Mouse (Mus musculus): ENCODE results near the gene Adamtsl4. TPM values are rescaled to one million over a fixed set of nuclear protein-coding genes. Genes with fewer than 3 reads are reported as not detected.
"Not testable (repeated sequence)": the region's sequence is repeated elsewhere in the genome, so short reads cannot be mapped to it uniquely, and the experiment has no call there.

The Adamtsl4 gene
- total RNA-seq, 2 experiments from 2014 or later, result 32.2 to 37.4 TPM

GRCm38 (mm10) chr3:95701877-95702540, 14.3 kb upstream of the Adamtsl4 start:
- peak; percentile 90 for DNase-seq
- intact Hi-C loops (cut with DNase I), result no loop called here

DNA sequence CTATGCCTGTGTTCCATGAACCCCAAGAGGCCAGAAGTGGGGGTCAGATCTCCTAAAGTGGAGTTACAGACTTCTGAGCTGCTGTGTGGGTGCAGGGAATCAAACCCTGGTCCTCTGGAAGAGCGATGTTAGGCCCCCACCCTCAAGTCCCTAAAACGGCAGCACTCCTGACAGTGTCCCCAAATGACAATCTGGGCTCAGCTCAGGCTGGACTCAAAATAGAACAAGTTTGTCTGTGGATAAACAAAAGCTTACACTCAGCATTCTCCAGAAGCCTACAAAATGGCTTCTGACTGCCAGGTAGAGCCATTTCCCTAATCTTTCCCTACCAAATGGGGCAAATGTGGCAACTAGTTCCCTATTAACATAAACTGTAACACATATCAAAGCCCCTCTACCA, 13.4 kb upstream of the Adamtsl4 start:
- no peak for DNase-seq
- intact Hi-C loops (cut with DNase I), result no loop called here

DNA sequence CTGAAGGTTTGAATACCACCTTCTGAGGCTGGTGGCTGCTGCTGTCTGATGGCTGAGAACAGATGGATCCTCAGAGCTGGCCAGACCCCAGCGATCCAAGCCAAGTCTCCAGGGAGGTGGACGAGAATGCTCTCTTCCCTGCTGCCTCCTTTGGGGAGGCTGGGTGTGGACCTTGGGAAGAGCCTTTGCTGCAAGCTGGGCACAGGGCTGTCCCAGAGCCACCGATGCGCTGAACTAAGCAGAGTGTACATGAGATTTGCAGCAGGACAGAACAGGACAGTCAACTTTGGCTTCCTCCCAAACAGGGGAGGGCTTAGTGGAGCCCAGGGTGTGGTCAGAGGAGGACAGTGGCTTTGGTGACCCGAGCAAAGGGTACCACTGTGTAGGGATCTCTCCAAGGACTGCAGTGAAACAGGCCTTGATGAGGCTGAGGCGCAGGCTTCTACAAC, 12.5 kb upstream of the Adamtsl4 start:
- DNase-seq, result peak in 1 of 2 experiments; percentile 49
- intact Hi-C loops (cut with DNase I), result no loop called here

DNA sequence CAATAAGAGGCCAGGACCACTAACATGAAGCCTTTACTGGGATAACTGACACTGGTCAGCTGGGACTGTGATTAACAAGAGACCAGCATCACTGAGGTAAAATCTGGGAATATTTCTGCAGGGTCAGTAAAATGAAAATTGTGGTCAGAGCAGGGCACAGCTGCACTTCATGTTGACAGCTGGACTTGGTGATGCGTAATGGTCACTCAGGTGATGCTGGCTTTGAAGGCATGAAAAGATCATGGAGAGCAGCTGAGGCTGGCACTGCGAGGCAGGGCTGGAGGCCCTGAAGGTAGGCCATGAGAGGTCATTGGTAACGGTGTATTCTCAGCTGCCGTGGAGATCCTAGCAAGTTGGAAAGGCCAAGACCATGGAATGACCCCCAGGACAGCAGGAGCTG, 10.6 kb upstream of the Adamtsl4 start:
- no peak for DNase-seq
- intact Hi-C loops (cut with DNase I), result no loop called here

GRCm38 (mm10) chr3:95696360-95696759, 8.6 kb upstream of the Adamtsl4 start:
- no peak for DNase-seq
- intact Hi-C loops (cut with DNase I), result no loop called here

DNA sequence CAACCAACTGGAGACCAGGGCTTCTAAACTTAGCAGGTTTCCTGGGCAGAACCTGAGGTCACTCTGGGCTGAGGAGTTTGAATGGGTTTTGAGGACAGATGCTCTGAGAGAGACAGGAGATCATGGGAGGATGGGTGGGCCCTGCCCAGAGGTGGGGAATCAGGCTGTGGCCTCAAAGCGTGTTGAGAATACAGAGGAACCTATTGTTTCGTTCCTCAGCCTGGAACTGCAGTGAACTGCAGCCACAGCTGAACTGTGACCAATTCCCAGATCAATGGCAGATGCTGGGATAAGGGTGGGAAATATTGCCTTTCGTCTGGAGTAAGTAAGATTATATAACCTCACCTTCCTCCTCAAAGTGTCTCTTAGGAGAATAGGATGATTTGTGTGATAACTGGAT, 8.1 kb upstream of the Adamtsl4 start:
- intact Hi-C loops (cut with DNase I), result no loop called here
- DNase-seq, result no peak

DNA sequence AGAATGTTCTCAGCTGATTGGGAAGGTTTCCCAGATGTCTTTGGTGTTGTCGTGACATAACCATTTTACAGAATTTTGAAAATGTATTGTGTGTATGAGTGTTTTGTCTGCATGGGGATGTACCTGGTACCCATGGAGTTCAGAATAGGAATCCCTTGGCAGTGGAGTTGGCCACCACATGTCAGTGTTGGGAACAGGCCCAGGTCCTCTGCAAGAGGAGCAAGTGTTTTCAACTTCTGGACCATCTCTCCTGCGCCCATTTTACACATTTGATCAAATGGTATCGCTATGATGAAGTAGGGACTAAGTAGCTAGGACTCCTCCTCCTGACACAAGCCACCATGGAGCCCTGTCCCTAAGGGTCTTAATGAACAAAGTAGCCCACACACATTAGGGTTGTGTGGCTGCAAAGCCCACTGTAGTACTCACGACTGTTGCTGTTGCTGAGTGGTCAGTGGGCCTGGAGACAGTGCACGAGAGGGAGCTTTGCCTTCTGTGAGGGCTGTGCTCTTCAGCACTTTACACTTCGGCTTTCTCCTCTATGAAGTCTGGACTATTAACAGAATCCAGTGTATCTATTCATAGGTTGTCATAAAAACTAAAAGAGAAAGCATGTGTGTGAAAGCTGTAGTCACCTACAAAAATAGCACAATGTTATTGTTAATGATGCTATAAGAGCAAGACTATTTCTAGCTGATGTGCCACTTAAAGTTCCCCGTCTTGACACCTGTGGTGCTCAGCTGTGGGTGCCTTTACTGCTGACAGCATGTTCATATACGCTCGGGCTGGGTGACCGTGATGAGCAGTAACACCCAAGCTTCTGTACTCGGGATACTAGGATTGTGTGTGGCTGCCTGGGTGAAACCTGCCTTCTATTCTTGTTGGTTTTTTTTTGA, 7.3 kb upstream of the Adamtsl4 start:
- intact Hi-C loops (cut with DNase I), result no loop called here

DNA sequence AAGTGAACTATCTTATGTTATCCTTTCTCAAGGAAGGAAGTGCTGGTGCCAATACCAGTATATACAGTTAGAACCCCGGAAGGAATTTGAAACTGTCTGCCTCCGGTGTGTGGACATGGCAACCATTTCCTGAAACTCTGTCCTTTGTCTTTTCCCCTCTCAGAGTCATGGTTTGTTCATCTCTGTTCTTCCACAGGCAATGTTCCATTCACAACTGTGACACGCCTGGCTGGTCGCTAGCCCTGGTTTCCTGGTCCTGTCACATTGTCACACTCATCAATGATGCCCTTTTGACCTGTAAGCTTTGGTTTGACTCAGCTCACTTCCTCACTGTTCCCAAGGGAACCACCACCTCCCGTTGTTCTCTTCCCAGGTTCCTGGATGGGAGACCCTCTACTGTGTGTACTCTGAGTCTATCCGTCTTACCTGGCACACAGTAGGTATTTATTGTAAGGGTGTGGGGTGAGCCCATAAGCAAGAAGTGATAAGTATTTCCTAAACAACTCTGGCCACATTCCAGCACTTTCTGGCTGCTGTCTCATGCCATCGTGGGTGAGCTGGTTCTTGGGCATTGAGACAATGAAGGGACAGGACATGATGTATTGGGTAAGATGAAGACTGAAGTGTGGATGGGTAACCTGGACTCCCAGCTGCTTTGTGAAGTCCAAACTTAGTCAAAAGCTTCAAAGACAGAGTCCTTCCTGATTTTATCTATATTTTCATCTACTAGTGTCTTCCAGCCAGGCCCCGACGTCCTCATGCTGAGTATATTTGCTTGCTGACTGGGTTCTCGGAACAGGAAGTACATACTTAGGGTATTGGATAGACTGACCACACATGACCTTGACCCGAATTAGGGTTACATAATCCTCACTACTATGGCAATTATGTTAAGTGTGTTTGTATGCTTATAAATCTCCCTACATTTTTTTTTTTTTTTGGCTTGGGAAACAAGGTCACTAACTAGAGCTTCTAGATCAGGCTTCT, 6.4 kb upstream of the Adamtsl4 start:
- DNase-seq, result no peak
- intact Hi-C loops (cut with DNase I), result no loop called here

More for the DNA sequence above, 7.3 kb upstream of the Adamtsl4 start:
- DNase-seq, result peak in 1 of 2 experiments; percentile 64

GRCm38 (mm10) chr3:95692677-95693076, 5.0 kb upstream of the Adamtsl4 start:
- intact Hi-C loops (cut with DNase I), result no loop called here
- peak; percentile 64 to 70 for DNase-seq

GRCm38 (mm10) chr3:95690552-95690951, 2.8 kb upstream of the Adamtsl4 start:
- DNase-seq; intact Hi-C loops (cut with DNase I): not testable (repeated sequence)

GRCm38 (mm10) chr3:95689940-95690339, 2.2 kb upstream of the Adamtsl4 start:
- intact Hi-C loops (cut with DNase I), result loop anchor here (5.0 kb wide), 2 partner anchors 42 to 127 kb away; partner anchors contain the start of gene Rprd2
- no peak for DNase-seq

GRCm38 (mm10) chr3:95689171-95689915, 1.6 kb upstream of the Adamtsl4 start:
- intact Hi-C loops (cut with DNase I), result loop anchor here (5.0 kb wide), 2 partner anchors 43 to 128 kb away; partner anchors contain the start of gene Rprd2
- peak; percentile 69 to 71 for DNase-seq

DNA sequence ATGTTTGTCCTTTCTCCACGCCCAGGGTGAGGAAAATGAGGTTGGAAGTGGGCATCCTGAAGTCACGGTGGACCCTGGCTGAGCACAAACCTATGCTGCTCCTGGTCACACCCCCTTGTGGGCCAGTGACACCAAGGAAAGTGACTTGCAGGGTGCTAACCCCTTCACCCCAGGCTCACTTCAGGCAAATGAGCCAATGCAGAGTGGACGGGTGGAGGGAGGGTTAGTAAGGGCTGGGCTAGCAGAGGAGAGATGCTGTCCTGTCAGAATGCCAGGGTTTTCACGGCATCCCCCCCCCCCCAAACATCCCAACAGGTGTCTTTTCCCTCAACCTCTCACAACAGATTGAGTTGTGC, 571 bp downstream of the Adamtsl4 start:
- intact Hi-C loops (cut with DNase I), result loop anchor here (5.0 kb wide), 2 partner anchors 45 to 130 kb away; partner anchors contain the start of gene Rprd2
- DNase-seq, result peak in 1 of 2 experiments; percentile 40

GRCm38 (mm10) chr3:95686492-95687167, 1.1 kb downstream of the Adamtsl4 start:
- peak in 1 of 2 experiments; percentile 46 for DNase-seq
- intact Hi-C loops (cut with DNase I), result loop anchor here (5.0 kb wide), 2 partner anchors 46 to 131 kb away; partner anchors contain the start of gene Rprd2

DNA sequence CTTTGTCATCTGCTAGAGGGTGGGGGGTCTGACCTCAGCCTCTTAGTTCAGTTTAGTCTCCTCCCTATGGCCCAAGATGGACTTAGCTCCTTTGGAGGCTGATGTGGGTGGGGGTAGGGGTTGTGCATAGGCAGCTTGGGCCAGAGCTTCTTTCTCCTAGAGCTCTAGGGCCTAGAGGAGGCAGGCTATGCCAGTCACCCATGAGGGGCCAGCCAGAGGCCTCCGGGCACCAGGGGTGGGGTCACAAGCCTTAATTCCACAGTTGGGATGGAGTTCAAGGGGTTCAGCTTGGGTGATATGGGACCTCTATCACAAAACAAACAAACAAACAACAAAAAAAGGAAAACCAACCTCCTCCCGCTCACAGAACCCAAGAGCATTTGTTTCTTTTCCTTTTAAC, 2.0 kb downstream of the Adamtsl4 start:
- intact Hi-C loops (cut with DNase I), result loop anchor here (5.0 kb wide), 2 partner anchors 47 to 132 kb away; partner anchors contain the start of gene Rprd2

DNA sequence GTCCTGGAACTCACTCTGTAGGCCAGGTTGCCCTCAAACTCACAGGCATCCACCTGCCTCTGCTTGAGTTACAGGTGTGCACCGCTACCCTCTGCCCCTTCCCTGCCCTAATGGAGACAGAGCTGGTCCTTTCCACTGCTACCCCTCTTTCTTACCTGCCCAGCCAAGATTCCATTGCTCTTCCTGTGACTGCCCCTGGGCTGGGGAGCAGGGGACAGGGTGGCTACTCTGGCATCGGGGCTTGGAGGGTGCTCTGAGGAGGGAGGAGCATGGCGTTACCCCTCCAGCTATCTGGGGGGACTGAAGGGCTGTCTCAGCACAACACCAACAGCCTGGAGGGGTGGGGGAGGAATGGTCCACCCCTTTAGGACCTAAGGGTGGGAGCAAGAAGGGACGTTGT, 2.4 kb downstream of the Adamtsl4 start:
- no peak for DNase-seq
- intact Hi-C loops (cut with DNase I), result loop anchor here (5.0 kb wide), 2 partner anchors 47 to 132 kb away; partner anchors contain the start of gene Rprd2

More for the DNA sequence above, 2.0 kb downstream of the Adamtsl4 start:
- DNase-seq, result no peak

DNA sequence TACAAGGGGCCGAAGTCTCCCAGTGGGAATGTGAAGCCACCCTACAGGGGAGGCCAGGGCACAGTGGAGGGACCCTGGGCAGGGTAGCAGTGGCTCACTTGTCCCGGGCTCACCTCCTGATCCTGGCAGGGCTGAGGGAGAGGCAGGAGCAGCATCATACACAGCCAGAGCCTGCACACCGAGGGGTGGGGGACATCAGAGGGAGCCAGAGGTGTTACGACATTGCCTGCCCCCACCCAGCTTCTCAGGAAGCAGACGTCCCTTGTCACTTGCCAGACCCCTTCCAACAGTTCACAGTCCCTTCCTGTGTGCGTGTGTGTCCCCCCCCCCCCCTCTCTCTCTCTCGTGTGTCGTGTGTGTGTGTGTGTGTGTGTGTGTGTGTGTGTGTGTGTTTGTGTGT, 2.9 kb downstream of the Adamtsl4 start:
- no peak for DNase-seq
- intact Hi-C loops (cut with DNase I), result loop anchor here (5.0 kb wide), 2 partner anchors 47 to 132 kb away; partner anchors contain the start of gene Rprd2

GRCm38 (mm10) chr3:95682878-95683277, 4.8 kb downstream of the Adamtsl4 start:
- DNase-seq, result no peak
- intact Hi-C loops (cut with DNase I), result no loop called here

DNA sequence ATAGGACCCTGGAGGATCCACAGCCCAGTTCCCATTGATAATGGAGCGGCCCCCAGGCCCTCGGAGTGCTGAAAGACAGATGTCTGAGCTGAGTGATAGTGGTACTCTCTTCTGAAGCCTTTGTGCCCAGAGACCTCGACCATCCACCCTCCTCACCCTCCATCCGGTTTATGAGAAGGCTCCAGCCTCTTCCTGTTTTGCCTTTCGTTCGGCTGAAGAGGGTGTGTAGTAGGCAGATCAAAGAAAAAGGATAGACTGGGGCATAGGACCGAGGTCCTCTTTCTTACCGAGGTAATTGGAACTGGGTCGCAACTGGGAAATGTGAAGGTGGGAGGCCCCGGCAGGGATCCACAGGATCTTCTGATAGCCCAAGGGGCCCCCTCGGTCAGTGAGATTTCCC, 6.4 kb downstream of the Adamtsl4 start:
- no peak for DNase-seq
- intact Hi-C loops (cut with DNase I), result no loop called here

All from heart, postnatal 10 days (tissue).